ENCODE assay signal across 8 mouse cellular contexts in the genomic region with DNA sequence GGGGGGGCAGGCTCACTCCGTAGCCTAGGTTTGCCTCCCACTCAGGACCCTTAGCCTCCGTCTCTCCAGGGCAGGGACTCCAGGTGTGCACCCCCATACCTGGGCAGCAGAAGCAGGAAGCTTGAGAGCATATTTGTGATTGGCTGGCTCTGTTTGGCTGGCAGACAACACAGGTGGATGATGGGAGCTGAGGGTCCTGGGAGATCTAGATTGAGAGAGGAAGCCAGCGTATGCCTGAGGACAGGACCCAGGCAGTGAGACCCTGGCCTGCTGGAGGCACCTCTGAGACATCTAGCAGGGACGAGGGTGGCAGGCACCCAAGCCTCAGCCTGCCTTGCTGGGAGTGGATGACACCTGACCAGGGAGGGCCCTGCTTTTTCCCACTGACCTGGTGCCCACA.
DNase-seq lines count a peak whose midpoint lies in the region; ATAC-seq and TF ChIP-seq lines count a peak whose summit lies in the region.

No protein-coding gene starts in this region.

- H3K27ac ChIP-seq in heart, embryonic 14.5 days (replicated peaks in 1 of 2; ENCODE audit: control insufficient read depth in 1 of 2, insufficient read depth in 1 of 2, low read depth in 2 of 2, low read length in 2 of 2) = peak overlapping the region; percentile 84 to 94
- H3K27ac ChIP-seq in hindbrain, embryonic 12.5 days = no peak overlapping the region
- no peak overlapping the region for H3K27ac ChIP-seq in midbrain, embryonic 12.5 days (replicated peaks)

- peaks cover 35 to 43% of the 10 kb centered on the region in 2 experiments for H3K4me1 ChIP-seq in heart, embryonic 14.5 days (ENCODE audit: control insufficient read depth in 2 of 2, insufficient read depth in 2 of 2, low read length in 2 of 2)
- peaks cover 72% of the 10 kb centered on the region for H3K4me1 ChIP-seq in G1E (ENCODE audit: insufficient read depth, low read depth, low read length)
- H3K4me1 ChIP-seq in hindbrain, embryonic 12.5 days = peaks cover 46% of the 10 kb centered on the region
- H3K4me1 ChIP-seq in midbrain, embryonic 12.5 days = peaks cover 40% of the 10 kb centered on the region

- H3K4me3 ChIP-seq in heart, embryonic 14.5 days (ENCODE audit: control insufficient read depth in 1 of 2, insufficient read depth in 1 of 2, low read depth in 1 of 2, low read length in 2 of 2) = peak overlapping the region; percentile 50 to 57
- peak overlapping the region; percentile 73; the same call in 1 of the 2 replicates for H3K4me3 ChIP-seq in G1E (ENCODE audit: low read depth, low read length)
- peak overlapping the region; percentile 46 for H3K4me3 ChIP-seq in hindbrain, embryonic 12.5 days
- H3K4me3 ChIP-seq in midbrain, embryonic 12.5 days = peak overlapping the region; percentile 59; the same call in 1 of the 2 replicates

- intact Hi-C loops in heart, postnatal 14 days (cut with DNase I) = loop anchor here (5.0 kb wide), 1 partner anchor 59 kb away; no protein-coding TSS in a partner anchor

- no peak for DNase-seq in heart, postnatal 14 days
- DNase-seq in G1E (ENCODE audit: low spot score) = no peak
- DNase-seq in cerebellum, postnatal 36 days = no peak
- DNase-seq in cerebellum, adult 11-12 months = no peak
- DNase-seq in right cerebral cortex, postnatal 25 days = no peak

- H3K27me3 ChIP-seq in heart, embryonic 14.5 days (ENCODE audit: control insufficient read depth, insufficient read depth, low read length) = no peaks in the 10 kb centered on the region
- peaks cover 47% of the 10 kb centered on the region for H3K27me3 ChIP-seq in G1E (ENCODE audit: insufficient read depth, low read length)
- peaks cover 6% of the 10 kb centered on the region for H3K27me3 ChIP-seq in hindbrain, embryonic 12.5 days
- peaks cover 35% of the 10 kb centered on the region for H3K27me3 ChIP-seq in midbrain, embryonic 12.5 days

- H3K36me3 ChIP-seq in heart, embryonic 14.5 days (ENCODE audit: control insufficient read depth, insufficient read depth, low read length) = no peaks in the 10 kb centered on the region
- H3K36me3 ChIP-seq in G1E (replicated peaks) = peaks cover 18% of the 10 kb centered on the region
- no peaks in the 10 kb centered on the region for H3K36me3 ChIP-seq in hindbrain, embryonic 12.5 days
- H3K36me3 ChIP-seq in midbrain, embryonic 12.5 days = no peaks in the 10 kb centered on the region

- TF ChIP-seq CTCF in G1E (IDR thresholded peaks at IDR 0.05; ENCODE audit: low read depth, low read length) = no peak

- H3K9ac ChIP-seq in heart, embryonic 14.5 days (ENCODE audit: low read length) = peak overlapping the region; percentile 86; the same call in 1 of the 2 replicates
- no peak overlapping the region for H3K9ac ChIP-seq in hindbrain, embryonic 12.5 days
- peak overlapping the region; percentile 12; the same call in 1 of the 2 replicates for H3K9ac ChIP-seq in midbrain, embryonic 12.5 days (replicated peaks)

- no peak for ATAC-seq in heart, embryonic 14.5 days (ENCODE audit: insufficient number of reproducible peaks, insufficient read depth, low FRiP score, low read depth)
- ATAC-seq in G1E (ENCODE audit: extremely low read depth, insufficient number of reproducible peaks, low FRiP score, poor library complexity, severe bottlenecking) = no peak
- ATAC-seq in hindbrain, embryonic 12.5 days (ENCODE audit: low FRiP score) = no peak; the same call in 1 of the 2 replicates
- ATAC-seq in midbrain, embryonic 12.5 days (ENCODE audit: low FRiP score, low read depth) = no peak

- no peaks in the 10 kb centered on the region for H3K9me3 ChIP-seq in heart, embryonic 14.5 days (ENCODE audit: control insufficient read depth, low read length)
- no peaks in the 10 kb centered on the region for H3K9me3 ChIP-seq in G1E (replicated peaks)
- no peaks in the 10 kb centered on the region for H3K9me3 ChIP-seq in hindbrain, embryonic 12.5 days (replicated peaks)
- no peaks in the 10 kb centered on the region for H3K9me3 ChIP-seq in midbrain, embryonic 12.5 days

- 54% methylated on average over 4 of the region's 4 CpGs for WGBS in heart, embryonic 14.5 days
- 59% methylated on average over 4 of the region's 4 CpGs for WGBS in hindbrain, embryonic 12.5 days
- WGBS in midbrain, embryonic 12.5 days = 66% methylated on average over 4 of the region's 4 CpGs

- peak overlapping the region; percentile 95 for H3K4me2 ChIP-seq in heart, embryonic 14.5 days (ENCODE audit: low read length)
- peak overlapping the region; percentile 86 for H3K4me2 ChIP-seq in hindbrain, embryonic 12.5 days (replicated peaks)
- H3K4me2 ChIP-seq in midbrain, embryonic 12.5 days (replicated peaks) = peak overlapping the region; percentile 91

Comparison
In these comparisons a context has a peak if more than half of its experiments do, and no peak if none do; other contexts are left out.
1. H3K27ac ChIP-seq: peak in heart, embryonic 14.5 days (2 of 2); none in hindbrain, embryonic 12.5 days (single experiment) and midbrain, embryonic 12.5 days (single experiment).
2. Peak in every context shown above with its lines, with median percentiles within 50 percentile points of each other: H3K4me2 ChIP-seq and H3K4me3 ChIP-seq.